ENCODE assay signal across 35 mouse cellular contexts in genomic region chr11:87615551-87615950, GRCm38 (mm10). TPM values are rescaled to one million over a fixed set of nuclear protein-coding genes. Genes with fewer than 3 reads are reported as not detected.
"Had no signal": no experiment of that assay in that cellular context is flagged by ENCODE, and none has a peak within 500 bp of the region (broad histone marks: within the 10 kb centered on the region; RNA-seq: fewer than 3 reads in every experiment).

No protein-coding gene starts in this region.

- H3K27ac ChIP-seq: heart, embryonic 10.5 days; heart, embryonic 13.5 days; heart, embryonic 15.5 days; hindbrain, embryonic 10.5 days; hindbrain, embryonic 12.5 days; hindbrain, embryonic 13.5 days; hindbrain, embryonic 14.5 days; hindbrain, embryonic 15.5 days; hindbrain, postnatal 0 days; intestine, embryonic 15.5 days; kidney, embryonic 15.5 days; kidney, postnatal 0 days had no signal

- H3K4me3 ChIP-seq: heart, embryonic 10.5 days; heart, embryonic 12.5 days; heart, embryonic 13.5 days; heart, embryonic 15.5 days; hindbrain, embryonic 10.5 days; hindbrain, embryonic 12.5 days; hindbrain, embryonic 13.5 days; hindbrain, embryonic 15.5 days; intestine, embryonic 15.5 days; kidney, embryonic 15.5 days had no signal

- DNase-seq: heart, postnatal 10 days; heart, postnatal 14 days; heart, postnatal 36 days; heart, postnatal 4 days; kidney, adult 11 months; kidney, adult 2 months; kidney, adult 8-10 months; kidney, adult 9 months; kidney, postnatal 10 days; kidney, postnatal 14 days; kidney, postnatal 25 days; kidney, postnatal 36 days; kidney, postnatal 4 days; layer of hippocampus, adult 9-11 months; layer of hippocampus, postnatal 36 days had no signal

RNA-seq across cellular contexts. Expression of gene Hsf5, which starts 1.4 kb away (rescaled TPM):
- total RNA-seq: heart, postnatal 25 days; heart, postnatal 36 days; hematopoietic stem cell, adult 5-6 weeks had no signal

RNA-seq across cellular contexts. Expression of gene Rnf43, which starts 47.0 kb away (rescaled TPM):
- total RNA-seq: hematopoietic stem cell, adult 5-6 weeks had no signal

RNA-seq across cellular contexts. Expression of gene Gm11492, which starts 49.1 kb away (rescaled TPM):
- total RNA-seq: heart, adult 8-10 months; heart, postnatal 10 days; heart, postnatal 14 days; heart, postnatal 25 days; heart, postnatal 36 days; heart, postnatal 4 days; hematopoietic stem cell, adult 5-6 weeks; hindbrain, postnatal 0 days; layer of hippocampus, adult 18-20 months; layer of hippocampus, adult 8-10 months; layer of hippocampus, postnatal 10 days; layer of hippocampus, postnatal 25 days; layer of hippocampus, postnatal 36 days had no signal
